Mouse (Mus musculus): ENCODE results near the gene Mmp15. TPM values are rescaled to one million over a fixed set of nuclear protein-coding genes. Genes with fewer than 3 reads are reported as not detected.

Gene Mmp15
- polyA plus RNA-seq, 2 experiments: 0.43 to 0.64 TPM

DNA sequence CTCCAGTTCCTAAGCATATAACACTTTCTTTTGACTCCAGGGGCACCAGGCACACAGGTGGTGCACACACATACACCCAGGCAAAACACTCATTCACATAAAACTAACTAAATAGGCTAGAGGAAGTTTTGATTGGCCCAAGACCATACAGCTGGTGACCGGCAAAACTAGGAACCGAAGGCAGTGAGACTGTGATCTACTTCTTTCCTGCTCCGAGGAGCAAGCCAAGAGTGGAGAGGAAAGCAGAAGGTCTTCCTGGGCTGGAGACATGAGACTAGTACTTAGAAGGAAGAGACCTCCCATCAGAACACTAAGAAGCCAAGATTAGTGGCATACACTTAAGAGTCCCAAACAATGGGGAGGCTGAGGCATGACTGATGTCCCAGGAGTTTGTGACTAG is 28.9 kb upstream of the Mmp15 start:
- DNase-seq (ENCODE audit: low read depth in 3 of 3, low spot score in 3 of 3): no peak
- WGBS (ENCODE audit: insufficient replicate concordance): 64% methylated on average over 3 of the region's 3 CpGs
- H3K4me3 ChIP-seq (ENCODE audit: insufficient read depth in 1 of 2, low read depth in 2 of 2, low read length in 2 of 2): no peak overlapping the region
- H3K9ac ChIP-seq (replicated peaks): no peak overlapping the region
- no peak for ATAC-seq (ENCODE audit: insufficient read depth)
- no peaks in the 10 kb centered on the region for H3K4me1 ChIP-seq (replicated peaks; ENCODE audit: control insufficient read depth in 2 of 2, insufficient read depth in 2 of 2, low read length in 1 of 2)
- no peaks in the 10 kb centered on the region for H3K36me3 ChIP-seq (replicated peaks; ENCODE audit: control insufficient read depth, insufficient read depth, low read depth)
- TF ChIP-seq CTCF (IDR thresholded peaks at IDR 0.05; ENCODE audit: low read depth) (no peak), EP300 (IDR thresholded peaks at IDR 0.05; ENCODE audit: low read depth) (no peak)
- H3K9me3 ChIP-seq (ENCODE audit: control insufficient read depth, low read length): no peaks in the 10 kb centered on the region
- peaks cover 8% of the 10 kb centered on the region; the same call in 1 of the 2 replicates for H3K27me3 ChIP-seq (ENCODE audit: control insufficient read depth, insufficient read depth, low read length)
- no peak overlapping the region for H3K4me2 ChIP-seq (ENCODE audit: low read depth)
- H3K27ac ChIP-seq: no peak overlapping the region

DNA sequence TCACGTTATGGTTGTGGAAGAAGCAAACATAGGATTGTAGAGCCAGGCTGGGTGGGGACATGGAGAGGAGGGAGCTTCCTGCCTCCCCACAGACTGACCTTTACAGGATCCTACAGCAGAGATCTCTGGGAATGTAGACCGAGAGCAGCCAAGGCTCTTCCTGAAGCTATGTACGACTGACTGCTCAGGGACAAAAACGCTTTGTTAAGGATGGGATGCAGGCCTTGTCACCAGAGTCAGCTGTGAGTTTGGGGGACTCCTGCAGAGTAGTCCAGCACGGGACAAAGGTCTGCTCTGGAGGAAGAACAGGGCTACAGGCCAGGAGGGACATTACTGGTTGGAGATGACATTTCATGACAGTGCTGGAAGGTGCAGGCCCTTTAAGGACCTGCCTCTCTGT is 27.4 kb upstream of the Mmp15 start:
- WGBS (ENCODE audit: insufficient replicate concordance): 56% methylated on average over 5 of the region's 5 CpGs
- no peak for ATAC-seq (ENCODE audit: insufficient read depth)
- H3K9ac ChIP-seq (replicated peaks): no peak overlapping the region

DNA sequence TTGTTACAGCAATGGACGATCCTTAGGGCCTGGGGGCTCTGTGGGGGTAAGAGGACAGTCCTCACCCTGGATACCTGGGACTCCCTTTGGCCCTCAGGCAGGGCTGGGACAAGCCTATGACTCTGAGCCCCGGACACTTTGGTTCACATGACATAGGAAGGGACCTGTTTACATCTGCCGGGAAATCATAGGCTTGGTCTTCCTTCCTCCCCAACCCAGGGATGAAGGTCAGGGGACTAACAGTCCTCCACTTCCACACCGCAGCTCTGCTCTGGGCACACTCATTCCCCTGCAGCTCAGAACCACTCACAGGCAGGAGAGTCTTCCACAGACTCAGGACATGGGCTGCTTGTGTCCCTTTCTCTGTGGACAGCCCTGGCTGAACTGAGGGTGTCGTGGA is 25.2 kb upstream of the Mmp15 start:
- no peak for DNase-seq (ENCODE audit: low read depth in 3 of 3, low spot score in 3 of 3)
- TF ChIP-seq CTCF (IDR thresholded peaks at IDR 0.05; ENCODE audit: low read depth) (no peak), EP300 (IDR thresholded peaks at IDR 0.05; ENCODE audit: low read depth) (no peak)
- no peak overlapping the region for H3K9ac ChIP-seq (replicated peaks)
- no peaks in the 10 kb centered on the region for H3K36me3 ChIP-seq (replicated peaks; ENCODE audit: control insufficient read depth, insufficient read depth, low read depth)
- no peak for ATAC-seq (ENCODE audit: insufficient read depth)
- WGBS (ENCODE audit: insufficient replicate concordance): 59% methylated on average over 5 of the region's 5 CpGs
- peaks cover 7 to 8% of the 10 kb centered on the region in 2 experiments for H3K4me1 ChIP-seq (replicated peaks; ENCODE audit: control insufficient read depth in 2 of 2, insufficient read depth in 2 of 2, low read length in 1 of 2)
- H3K27me3 ChIP-seq (ENCODE audit: control insufficient read depth, insufficient read depth, low read length): no peaks in the 10 kb centered on the region
- H3K9me3 ChIP-seq (ENCODE audit: control insufficient read depth, low read length): no peaks in the 10 kb centered on the region
- H3K4me3 ChIP-seq (ENCODE audit: insufficient read depth in 1 of 2, low read depth in 2 of 2, low read length in 2 of 2): no peak overlapping the region
- H3K27ac ChIP-seq: no peak overlapping the region
- H3K4me2 ChIP-seq (ENCODE audit: low read depth): no peak overlapping the region

More for the DNA sequence above, 27.4 kb upstream of the Mmp15 start:
- H3K4me3 ChIP-seq (ENCODE audit: insufficient read depth in 1 of 2, low read depth in 2 of 2, low read length in 2 of 2): no peak overlapping the region
- peaks cover 8% of the 10 kb centered on the region; the same call in 1 of the 2 replicates for H3K27me3 ChIP-seq (ENCODE audit: control insufficient read depth, insufficient read depth, low read length)
- no peaks in the 10 kb centered on the region for H3K36me3 ChIP-seq (replicated peaks; ENCODE audit: control insufficient read depth, insufficient read depth, low read depth)
- no peak overlapping the region for H3K27ac ChIP-seq
- H3K4me1 ChIP-seq (replicated peaks; ENCODE audit: control insufficient read depth in 2 of 2, insufficient read depth in 2 of 2, low read length in 1 of 2): no peaks in the 10 kb centered on the region
- H3K4me2 ChIP-seq (ENCODE audit: low read depth): no peak overlapping the region
- no peaks in the 10 kb centered on the region for H3K9me3 ChIP-seq (ENCODE audit: control insufficient read depth, low read length)
- no peak for DNase-seq (ENCODE audit: low read depth in 3 of 3, low spot score in 3 of 3)
- TF ChIP-seq CTCF (IDR thresholded peaks at IDR 0.05; ENCODE audit: low read depth): no peak
- no peak for TF ChIP-seq EP300 (IDR thresholded peaks at IDR 0.05; ENCODE audit: low read depth)

DNA sequence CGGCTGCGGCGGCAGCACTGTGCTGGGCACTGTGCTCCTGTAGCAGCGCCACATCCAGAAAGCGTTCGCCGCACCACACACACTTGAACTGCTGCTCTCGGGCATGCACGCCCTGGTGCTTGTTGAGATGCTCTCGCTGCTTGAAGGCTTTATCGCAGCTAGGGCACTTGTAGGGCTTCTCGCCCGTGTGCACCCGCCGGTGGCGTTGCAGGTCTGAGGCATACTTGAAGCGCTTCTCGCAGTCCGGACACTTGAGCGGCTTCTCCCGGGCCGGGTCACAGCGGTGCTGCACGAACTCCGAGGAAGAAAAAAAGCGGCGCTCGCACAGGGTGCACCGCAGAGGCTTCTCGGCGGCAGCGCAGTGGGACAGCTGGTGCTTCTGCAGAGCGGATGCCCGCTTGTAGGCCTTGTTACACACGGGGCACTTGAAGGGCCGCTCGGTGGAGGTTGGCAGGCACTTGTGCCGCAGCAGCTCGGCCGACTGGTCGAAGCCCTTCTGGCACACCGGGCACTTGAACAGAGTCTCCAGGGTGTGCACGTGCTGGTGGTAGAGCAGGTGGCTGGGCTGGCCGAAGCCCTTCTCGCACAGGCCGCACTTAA is 24.1 kb upstream of the Mmp15 start:
- no peaks in the 10 kb centered on the region for H3K36me3 ChIP-seq (replicated peaks; ENCODE audit: control insufficient read depth, insufficient read depth, low read depth)
- H3K9ac ChIP-seq (replicated peaks): no peak overlapping the region
- ATAC-seq (ENCODE audit: insufficient read depth) (no peak), DNase-seq (ENCODE audit: low read depth in 3 of 3, low spot score in 3 of 3) (no peak)
- H3K4me3 ChIP-seq (ENCODE audit: insufficient read depth in 1 of 2, low read depth in 2 of 2, low read length in 2 of 2): no peak overlapping the region
- H3K4me2 ChIP-seq (ENCODE audit: low read depth): no peak overlapping the region
- H3K9me3 ChIP-seq (ENCODE audit: control insufficient read depth, low read length): no peaks in the 10 kb centered on the region
- no peaks in the 10 kb centered on the region for H3K27me3 ChIP-seq (ENCODE audit: control insufficient read depth, insufficient read depth, low read length)
- H3K27ac ChIP-seq: no peak overlapping the region
- TF ChIP-seq CTCF (IDR thresholded peaks at IDR 0.05; ENCODE audit: low read depth) (no peak), EP300 (IDR thresholded peaks at IDR 0.05; ENCODE audit: low read depth) (no peak)
- peaks cover 14% of the 10 kb centered on the region in 2 experiments for H3K4me1 ChIP-seq (replicated peaks; ENCODE audit: control insufficient read depth in 2 of 2, insufficient read depth in 2 of 2, low read length in 1 of 2)
- 86% methylated on average over 46 of the region's 46 CpGs for WGBS (ENCODE audit: insufficient replicate concordance)

DNA sequence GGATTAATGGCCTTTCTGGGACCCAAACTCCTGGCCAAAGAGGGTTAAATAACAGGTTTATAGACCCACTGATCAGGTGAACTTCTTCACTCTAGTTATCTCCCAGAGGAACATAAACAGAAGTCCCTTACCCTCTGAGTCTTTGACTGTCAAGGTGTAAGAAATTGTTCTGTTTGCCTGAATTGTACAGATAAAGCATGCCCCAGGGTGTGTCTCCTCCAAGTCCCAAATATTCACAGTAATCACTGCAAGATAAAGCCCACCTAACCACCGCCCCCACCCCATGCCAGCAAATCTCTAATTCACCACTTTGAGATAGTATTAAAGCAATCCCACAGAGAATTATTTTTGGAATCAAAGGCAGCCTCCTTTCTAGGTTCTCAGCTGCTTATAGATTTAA is 21.7 kb upstream of the Mmp15 start:
- DNase-seq (ENCODE audit: low read depth in 3 of 3, low spot score in 3 of 3): no peak
- Histone ChIP-seq H3K9ac (replicated peaks) (no peak overlapping the region), H3K36me3 (replicated peaks; ENCODE audit: control insufficient read depth, insufficient read depth, low read depth) (no peaks in the 10 kb centered on the region)

More for the DNA sequence above, 21.7 kb upstream of the Mmp15 start:
- H3K4me2 ChIP-seq (ENCODE audit: low read depth): peak overlapping the region; percentile 76
- 11% methylated on average over 1 of the region's 1 CpGs for WGBS (ENCODE audit: insufficient replicate concordance)
- H3K27me3 ChIP-seq (ENCODE audit: control insufficient read depth, insufficient read depth, low read length): no peaks in the 10 kb centered on the region
- no peak for ATAC-seq (ENCODE audit: insufficient read depth)
- TF ChIP-seq EP300 (IDR thresholded peaks at IDR 0.05; ENCODE audit: low read depth) (no peak), CTCF (IDR thresholded peaks at IDR 0.05; ENCODE audit: low read depth) (no peak)
- H3K4me3 ChIP-seq (ENCODE audit: insufficient read depth in 1 of 2, low read depth in 2 of 2, low read length in 2 of 2): no peak overlapping the region
- no peaks in the 10 kb centered on the region for H3K9me3 ChIP-seq (ENCODE audit: control insufficient read depth, low read length)
- H3K27ac ChIP-seq: no peak overlapping the region
- H3K4me1 ChIP-seq (replicated peaks; ENCODE audit: control insufficient read depth in 2 of 2, insufficient read depth in 2 of 2, low read length in 1 of 2): peaks cover 14 to 15% of the 10 kb centered on the region in 2 experiments
